Mouse (Mus musculus) megakaryocyte, adult 5-6 weeks (primary cell): ENCODE results near the gene Afg1l. TPM values are rescaled to one million over a fixed set of nuclear protein-coding genes. Genes with fewer than 3 reads are reported as not detected.

Source experiments
- ATAC-seq: 2 replicates; pipeline ENCODE4 v1.8.0; 2016; ENCODE audit warnings: mild to moderate bottlenecking, inconsistent platforms; ENCODE audit not compliant: poor library complexity, severe bottlenecking
- total RNA-seq, 2 experiments: library from RNA; stranded (forward) in 1 of 2; stranded (reverse) in 1 of 2; fragments of 153-499, 151-499 nt in 1 of 2; fragments of 221-1000, 200-1000 nt in 1 of 2; gene quantifications; 2 replicates each; pipeline versions ENCODE4 v1.2.3 to v1.2.4; 2015 to 2017

Gene Afg1l
- total RNA-seq, 2 experiments from 2014 or later = 2.8 to 3.3 TPM

DNA sequence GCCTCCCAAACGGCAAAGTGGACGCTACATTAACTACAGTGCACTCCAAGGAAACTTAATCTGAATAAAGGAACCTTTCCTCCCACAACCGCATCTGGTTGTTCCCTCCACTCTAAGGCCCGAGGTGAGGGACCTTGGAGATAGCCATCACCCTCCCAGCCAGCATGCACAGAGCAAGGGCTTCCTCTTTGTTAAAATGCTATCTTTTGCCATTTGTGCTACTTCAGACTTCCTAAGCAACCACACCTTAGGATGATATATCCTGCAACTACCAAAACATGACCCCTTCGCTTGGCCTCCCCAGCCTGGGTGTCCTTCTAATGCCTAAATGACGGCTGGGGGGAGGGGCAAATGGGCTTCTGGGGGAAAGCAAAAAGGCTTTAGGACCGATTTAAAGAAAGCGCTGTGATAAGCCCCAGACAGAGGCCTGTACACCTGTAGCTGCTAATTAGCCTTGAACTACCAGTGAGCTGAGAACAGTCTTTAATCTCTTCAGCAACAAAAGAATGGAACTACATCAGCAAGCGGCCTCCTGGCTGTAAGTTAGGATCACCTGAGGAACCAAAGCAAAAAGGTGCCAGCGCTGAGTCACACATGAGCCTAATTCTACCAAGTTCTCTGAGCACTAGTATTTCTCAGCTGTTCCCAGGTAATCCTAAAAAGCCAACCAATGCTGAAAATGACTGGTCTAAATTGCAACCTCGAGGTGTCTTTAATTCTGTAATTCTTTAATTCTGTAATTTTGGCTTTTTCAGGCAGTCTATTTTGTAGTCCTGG lies 206.7 kb downstream of the Afg1l start:
- no peak for ATAC-seq

DNA sequence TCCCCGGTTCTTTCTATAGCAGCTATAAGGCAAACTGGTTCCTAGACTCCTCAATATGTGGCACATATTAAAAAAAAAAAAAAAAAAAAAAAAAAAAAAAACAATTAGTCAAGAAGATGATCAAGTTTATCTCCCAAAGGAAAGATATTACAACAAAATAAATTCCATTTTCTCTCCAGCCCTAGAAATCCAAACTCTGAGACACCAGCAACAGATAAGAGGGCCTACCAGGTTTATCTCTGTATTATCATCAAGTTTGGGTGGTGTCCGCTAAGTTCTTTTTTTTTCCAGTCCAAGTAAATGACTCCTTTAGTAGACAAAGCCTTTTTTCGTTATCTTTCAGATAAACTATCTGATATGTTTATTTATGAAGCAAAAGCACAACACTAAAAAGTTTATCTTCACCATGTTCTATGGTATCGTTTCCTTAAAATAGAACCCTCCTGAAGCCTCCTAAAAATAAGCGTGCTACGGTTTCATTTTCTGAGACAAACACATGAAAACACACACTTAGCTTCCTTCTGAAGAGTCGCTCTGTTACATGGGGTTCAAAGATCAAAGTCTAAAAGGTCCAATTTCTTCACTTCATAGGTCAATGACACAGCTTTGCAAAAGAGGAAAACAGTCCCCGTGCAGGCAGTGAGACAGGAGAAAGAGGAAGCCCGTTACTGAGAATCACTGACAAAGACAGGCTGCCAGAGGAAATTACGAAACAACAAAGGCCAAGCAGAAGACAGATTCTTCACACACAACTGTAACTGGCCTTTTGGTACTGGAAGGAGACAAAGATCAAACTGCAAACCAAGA lies 207.9 kb downstream of the Afg1l start:
- peak; percentile 66 for ATAC-seq

DNA sequence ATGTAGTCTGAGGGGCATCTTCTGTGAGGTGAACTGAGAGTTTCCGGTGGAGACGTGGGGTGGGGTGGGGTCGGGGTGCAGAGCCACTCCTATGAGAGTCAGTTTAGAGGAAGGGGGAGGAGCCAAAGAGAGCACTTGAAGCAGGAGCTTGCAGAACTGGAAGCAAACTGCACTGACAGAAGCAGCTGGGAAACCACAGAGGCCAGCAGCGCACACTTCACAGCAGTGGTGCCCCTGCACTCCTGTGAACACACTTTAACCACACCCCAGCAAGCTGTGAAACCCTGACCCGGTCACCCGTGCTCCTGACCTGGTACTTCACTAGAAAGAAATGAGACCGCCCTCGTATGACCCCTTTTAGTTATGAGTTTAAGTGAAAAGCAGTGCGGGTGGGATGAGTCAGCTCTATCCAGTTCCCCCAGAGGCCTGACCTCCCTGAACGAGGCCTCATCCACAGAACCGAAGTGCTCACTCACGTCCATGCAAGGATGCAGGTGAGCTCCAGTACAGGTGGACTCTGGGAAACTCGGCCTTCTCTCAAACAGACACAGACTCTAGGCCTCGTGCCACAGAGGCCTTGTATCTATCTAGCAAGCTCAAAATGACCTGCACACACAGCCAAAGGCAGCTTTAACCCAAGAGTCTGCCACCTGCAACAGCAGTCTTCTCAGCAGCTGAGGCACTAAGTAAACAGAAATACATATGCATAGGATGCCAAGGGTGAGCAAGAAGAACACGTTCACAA lies 208.9 kb downstream of the Afg1l start:
- peak; percentile 59 for ATAC-seq

DNA sequence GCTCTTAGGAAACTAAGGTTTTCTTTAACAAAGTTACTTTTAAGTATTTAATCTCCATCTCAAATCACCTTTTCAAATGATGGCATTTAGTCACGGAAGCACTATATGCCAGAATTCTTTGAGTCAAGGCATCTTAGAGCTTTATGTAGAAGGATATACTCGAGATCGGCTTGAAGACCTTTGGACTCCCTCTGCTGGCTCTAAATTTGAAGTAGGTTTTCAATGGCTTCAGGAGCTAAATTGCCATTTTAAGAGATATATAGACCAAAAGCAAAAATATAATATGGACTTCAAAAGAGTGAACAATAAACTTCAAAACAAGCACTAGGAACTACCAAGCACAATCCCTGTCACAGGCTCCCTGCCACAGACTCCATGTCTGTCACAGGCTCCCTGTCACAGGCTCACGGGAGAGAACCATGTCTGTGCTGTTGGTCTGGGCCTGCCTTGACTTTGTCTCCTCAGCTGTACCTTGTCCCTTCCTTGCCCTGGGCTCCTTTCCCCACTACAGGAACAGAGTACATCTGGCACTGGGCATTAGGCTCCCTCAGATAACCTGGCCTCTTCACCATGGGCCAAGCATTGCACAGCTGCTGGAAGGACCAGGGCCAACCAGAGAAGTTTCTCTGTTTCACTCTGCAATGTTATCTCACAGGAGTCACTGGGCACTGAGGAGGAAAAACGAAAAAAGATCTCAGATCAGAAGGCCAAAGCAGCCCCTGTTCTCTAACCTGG lies 210.4 kb downstream of the Afg1l start:
- ATAC-seq = no peak

DNA sequence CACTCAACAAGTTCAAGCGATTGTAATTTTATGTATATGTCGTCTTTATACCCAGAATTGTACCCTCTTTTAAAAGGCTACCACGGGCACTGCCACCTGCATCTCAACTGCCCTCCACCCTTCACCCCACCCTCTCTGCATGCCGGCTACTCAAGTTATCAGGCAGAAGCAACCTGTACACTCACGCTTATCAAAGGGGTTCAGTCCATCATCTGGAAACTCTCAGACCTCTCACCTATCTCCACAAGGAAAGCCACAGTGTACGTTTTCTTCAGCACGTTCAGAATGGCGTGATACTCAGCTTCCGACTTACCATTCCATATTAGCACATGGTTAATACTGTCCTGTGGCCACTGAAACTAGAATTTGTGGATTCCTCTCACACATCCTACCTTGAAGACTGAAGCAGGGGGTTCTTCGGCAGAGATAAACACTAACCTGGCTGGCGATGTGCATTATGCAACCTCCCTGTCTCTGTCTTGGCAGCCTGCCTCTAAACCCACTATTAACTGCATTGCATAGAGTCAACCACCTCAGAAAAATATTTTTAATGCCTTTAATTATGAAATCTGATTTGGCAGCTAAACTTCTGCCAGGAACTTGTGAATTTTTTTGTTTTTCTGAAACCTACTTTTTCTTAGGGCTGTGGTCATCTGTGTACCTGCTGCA lies 213.2 kb downstream of the Afg1l start:
- ATAC-seq = no peak

DNA sequence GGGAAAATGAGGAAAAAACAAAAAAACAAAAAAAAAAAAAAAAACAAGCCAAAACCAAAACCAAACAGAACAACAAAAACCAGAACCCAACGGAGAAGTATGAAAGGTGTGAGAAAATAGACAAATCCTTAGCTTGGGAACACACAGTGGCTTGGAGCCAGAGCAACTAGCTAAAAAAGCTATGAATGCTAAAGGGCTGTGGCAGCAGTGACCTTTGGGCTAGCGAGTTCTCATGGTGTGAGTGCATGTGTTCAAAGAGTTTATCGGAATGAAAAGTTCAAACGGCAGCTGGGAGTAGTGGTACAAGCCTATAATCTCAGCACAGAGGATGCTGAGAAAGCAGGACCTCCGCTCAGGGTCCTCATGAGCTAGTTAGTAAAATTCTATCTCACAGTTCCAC lies 214.2 kb downstream of the Afg1l start:
- no peak for ATAC-seq

DNA sequence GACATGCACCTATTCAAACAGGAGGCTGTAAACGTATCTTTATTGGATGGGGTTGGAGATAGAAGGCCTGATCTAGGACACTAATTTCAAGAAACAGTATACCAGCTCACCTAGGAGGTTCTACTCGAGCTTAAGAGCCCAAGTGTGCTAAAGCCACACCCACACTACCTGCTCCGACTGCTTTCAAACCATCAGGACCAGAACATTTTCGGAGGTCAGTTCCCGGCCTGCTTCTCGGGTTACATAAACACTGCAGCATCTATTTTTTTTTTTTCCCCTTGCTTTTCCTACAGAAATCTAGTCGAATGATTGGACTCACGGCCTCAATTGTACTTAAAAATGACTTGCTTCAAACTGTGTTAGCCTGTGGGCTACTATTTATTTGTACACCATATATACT lies 214.7 kb downstream of the Afg1l start:
- no peak for ATAC-seq

Other genes starting within 250 kb of the Afg1l start
- 25.3 and 25.7 TPM in 2 replicates for gene Foxo3, start 201.8 kb downstream of the Afg1l start, total RNA-seq (2015)
- 24.9 and 27.4 TPM in 2 replicates for gene Foxo3, start 201.8 kb downstream of the Afg1l start, total RNA-seq (2017)
- 281 and 289 TPM in 2 replicates for gene Snx3, start 23.5 kb upstream of the Afg1l start, total RNA-seq (2015)
- gene Snx3, start 23.5 kb upstream of the Afg1l start, total RNA-seq (2017) = 107 and 130 TPM in 2 replicates
- gene Nr2e1, start 105.1 kb upstream of the Afg1l start, total RNA-seq (2015) = not detected in 2 replicates
- gene Nr2e1, start 105.1 kb upstream of the Afg1l start, total RNA-seq (2017) = not detected in 2 replicates
- gene Ostm1, start 105.3 kb upstream of the Afg1l start, total RNA-seq (2015) = 63.0 and 70.6 TPM in 2 replicates
- 80.5 and 83.1 TPM in 2 replicates for gene Ostm1, start 105.3 kb upstream of the Afg1l start, total RNA-seq (2017)